Mouse (Mus musculus) embryonic facial prominence, embryonic 13.5 days (tissue): ENCODE results near the gene Dvl1. TPM values are rescaled to one million over a fixed set of nuclear protein-coding genes. Genes with fewer than 3 reads are reported as not detected.

ENCODE experiments used
- polyA plus RNA-seq: library from polyadenylated mRNA; unstranded; fragments of >200 nt; fragmentation: Nextera tagmentation; extraction: Ambion mirVana; gene quantifications from 2 replicates; pipeline ENCODE4 v1.2.1, GENCODE M21; 2015

Gene Dvl1
- polyA plus RNA-seq, 1 experiment from 2014 or later: 4.0 TPM

Other genes starting within 250 kb of the Dvl1 start
- 10.5 and 11.1 TPM in 2 replicates for gene Slc35e2, start 246.0 kb upstream of the Dvl1 start, polyA plus RNA-seq
- gene Cdk11b, start 222.5 kb upstream of the Dvl1 start, polyA plus RNA-seq: 73.9 and 76.4 TPM in 2 replicates
- not detected in 2 replicates for gene Gm10563, start 202.0 kb upstream of the Dvl1 start, polyA plus RNA-seq
- gene Mmp23, start 194.0 kb upstream of the Dvl1 start, polyA plus RNA-seq: 24.8 and 26.1 TPM in 2 replicates
- 36.1 and 36.7 TPM in 2 replicates for gene Mib2, start 178.2 kb upstream of the Dvl1 start, polyA plus RNA-seq
- gene Fndc10, start 153.1 kb upstream of the Dvl1 start, polyA plus RNA-seq: 6.5 and 8.7 TPM in 2 replicates
- 136 and 142 TPM in 2 replicates for gene Ssu72, start 142.6 kb upstream of the Dvl1 start, polyA plus RNA-seq
- 1.2 and 1.4 TPM in 2 replicates for gene Tmem240, start 112.6 kb upstream of the Dvl1 start, polyA plus RNA-seq
- 93.8 and 94.9 TPM in 2 replicates for gene Atad3a, start 86.3 kb upstream of the Dvl1 start, polyA plus RNA-seq
- 8.6 and 9.6 TPM in 2 replicates for gene Vwa1, start 72.7 kb upstream of the Dvl1 start, polyA plus RNA-seq
- gene Tmem88b, start 61.5 kb upstream of the Dvl1 start, polyA plus RNA-seq: 0.67 and 0.74 TPM in 2 replicates
- gene Ankrd65, start 57.0 kb upstream of the Dvl1 start, polyA plus RNA-seq: 0.24 TPM in 1 of 2 replicates, not detected in the other
- 195 and 229 TPM in 2 replicates for gene Mrpl20, start 44.5 kb upstream of the Dvl1 start, polyA plus RNA-seq
- 217 and 248 TPM in 2 replicates for gene Ccnl2, start 34.9 kb upstream of the Dvl1 start, polyA plus RNA-seq
- 131 and 150 TPM in 2 replicates for gene Aurkaip1, start 16.1 kb upstream of the Dvl1 start, polyA plus RNA-seq
- 69.6 and 71.8 TPM in 2 replicates for gene Mxra8, start 7.7 kb upstream of the Dvl1 start, polyA plus RNA-seq
- 0.55 and 0.62 TPM in 2 replicates for gene Tas1r3, start 16.0 kb downstream of the Dvl1 start, polyA plus RNA-seq
- 15.6 and 16.4 TPM in 2 replicates for gene Cptp, start 22.0 kb downstream of the Dvl1 start, polyA plus RNA-seq
- gene Ints11, start 22.1 kb downstream of the Dvl1 start, polyA plus RNA-seq: 70.9 and 81.0 TPM in 2 replicates
- 48.4 and 54.7 TPM in 2 replicates for gene Pusl1, start 44.4 kb downstream of the Dvl1 start, polyA plus RNA-seq
- gene Acap3, start 44.4 kb downstream of the Dvl1 start, polyA plus RNA-seq: 21.1 and 21.6 TPM in 2 replicates
- gene Ube2j2, start 96.4 kb downstream of the Dvl1 start, polyA plus RNA-seq: 113 and 120 TPM in 2 replicates
- 39.5 and 43.6 TPM in 2 replicates for gene C1qtnf12, start 114.9 kb downstream of the Dvl1 start, polyA plus RNA-seq
- 16.2 and 18.4 TPM in 2 replicates for gene B3galt6, start 145.2 kb downstream of the Dvl1 start, polyA plus RNA-seq
- 154 and 156 TPM in 2 replicates for gene Sdf4, start 145.5 kb downstream of the Dvl1 start, polyA plus RNA-seq
- 1.3 TPM in 1 of 2 replicates, not detected in the other for gene Tnfrsf4, start 166.4 kb downstream of the Dvl1 start, polyA plus RNA-seq
- 3.0 and 4.1 TPM in 2 replicates for gene Tnfrsf18, start 178.8 kb downstream of the Dvl1 start, polyA plus RNA-seq
- 2.0 and 2.7 TPM in 2 replicates for gene Ttll10, start 212.0 kb downstream of the Dvl1 start, polyA plus RNA-seq